Mouse (Mus musculus): ENCODE results near the gene Trim69. TPM values are rescaled to one million over a fixed set of nuclear protein-coding genes. Genes with fewer than 3 reads are reported as not detected.

The Trim69 gene
- polyA plus RNA-seq, 1 experiment: 0.12 TPM

DNA sequence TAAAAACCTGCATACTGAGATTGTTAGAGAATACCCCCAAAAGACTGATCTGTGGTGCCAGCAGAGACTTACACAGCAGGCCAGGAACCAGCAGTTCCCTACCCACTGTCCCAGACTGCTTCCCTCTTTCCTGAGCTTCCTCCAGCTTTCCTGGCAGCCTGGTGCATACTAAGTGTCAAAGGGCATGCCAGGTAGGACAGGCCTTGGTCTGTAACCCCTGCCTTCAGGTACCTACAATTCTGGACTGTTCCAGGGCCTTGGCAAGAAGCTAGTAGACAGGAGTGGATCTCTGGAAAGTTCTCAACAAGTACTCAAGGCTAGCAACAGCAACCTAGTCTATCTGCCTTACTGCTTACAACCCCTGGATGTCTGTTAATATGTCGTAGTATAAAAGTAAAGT lies 9.3 kb upstream of the Trim69 start:
- no peak for DNase-seq (ENCODE audit: low read depth, low spot score)
- 95% methylated on average over 1 of the region's 1 CpGs for WGBS

DNA sequence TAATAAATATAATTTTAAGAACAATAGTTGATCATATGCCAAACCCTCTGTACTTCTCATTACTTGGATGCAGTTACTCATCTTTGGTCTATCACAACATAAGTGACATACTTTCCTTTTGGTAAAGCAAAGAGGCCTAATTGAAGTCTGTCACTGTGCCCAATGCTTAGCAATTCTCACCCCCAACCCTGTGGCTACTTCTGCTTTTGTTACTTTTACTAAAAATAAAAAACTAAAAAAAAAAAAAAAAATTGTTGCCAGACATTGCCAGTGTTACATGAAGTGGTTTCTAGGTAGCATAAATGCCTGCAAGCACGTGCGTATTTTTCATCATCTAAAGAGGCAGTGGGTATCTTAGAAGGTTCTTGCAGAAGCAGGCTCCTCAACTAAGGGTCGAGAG lies 7.7 kb upstream of the Trim69 start:
- WGBS: 88% methylated on average over 3 of the region's 3 CpGs
- no peak for DNase-seq (ENCODE audit: low read depth, low spot score)

DNA sequence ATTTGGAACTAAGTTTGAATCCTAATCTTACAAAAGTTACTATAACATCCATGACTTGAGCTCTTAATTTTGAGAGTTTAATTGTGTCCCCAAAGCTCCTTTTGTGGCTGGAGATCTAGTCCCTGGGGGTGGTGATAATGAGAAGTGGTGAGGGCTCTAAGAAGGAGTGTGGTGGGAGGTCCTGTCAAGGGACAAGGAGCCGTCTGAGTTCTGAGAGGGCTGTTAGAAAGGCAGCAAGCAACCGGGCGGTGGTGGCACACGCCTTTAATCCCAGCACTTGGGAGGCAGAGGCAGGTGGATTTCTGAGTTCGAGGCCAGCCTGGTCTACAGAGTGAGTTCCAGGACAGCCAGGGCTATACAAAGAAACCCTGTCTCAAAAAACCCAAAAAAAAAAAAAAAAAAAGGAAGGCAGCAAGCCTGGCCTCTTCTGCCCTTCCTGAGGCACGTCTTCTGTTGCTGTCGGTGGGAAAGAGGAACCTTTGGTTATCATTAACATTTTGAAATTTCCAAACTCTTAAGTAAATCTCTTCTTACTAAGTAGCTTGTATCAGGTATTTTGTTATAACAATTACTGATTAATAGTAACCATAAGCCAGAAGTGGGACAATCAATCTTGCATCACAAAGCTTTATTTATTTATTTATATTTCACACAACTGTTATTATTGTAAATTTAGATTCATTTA lies 6.7 kb upstream of the Trim69 start:
- 94% methylated on average over 7 of the region's 7 CpGs for WGBS
- DNase-seq (ENCODE audit: low read depth, low spot score): no peak

DNA sequence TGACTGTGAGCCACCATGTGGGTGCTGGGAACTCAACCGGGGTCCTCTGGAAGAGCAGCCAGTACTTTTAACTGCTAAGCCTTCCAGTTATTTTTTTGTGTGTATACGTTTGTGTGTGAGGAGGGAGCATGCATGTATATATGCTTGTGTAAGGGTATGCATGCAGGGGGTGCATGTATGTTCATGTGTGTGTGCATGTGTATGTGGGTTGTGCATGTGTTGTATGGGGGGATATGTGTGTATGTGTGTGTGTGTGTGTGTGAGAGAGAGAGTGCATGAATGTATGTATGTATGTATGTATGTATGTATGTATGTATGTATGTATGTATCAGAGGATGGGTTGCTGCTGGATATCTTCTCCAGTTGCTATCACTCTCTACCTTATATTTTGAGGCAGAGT lies 6.0 kb upstream of the Trim69 start:
- WGBS: 95% methylated on average over 2 of the region's 2 CpGs
- DNase-seq (ENCODE audit: low read depth, low spot score): no peak

DNA sequence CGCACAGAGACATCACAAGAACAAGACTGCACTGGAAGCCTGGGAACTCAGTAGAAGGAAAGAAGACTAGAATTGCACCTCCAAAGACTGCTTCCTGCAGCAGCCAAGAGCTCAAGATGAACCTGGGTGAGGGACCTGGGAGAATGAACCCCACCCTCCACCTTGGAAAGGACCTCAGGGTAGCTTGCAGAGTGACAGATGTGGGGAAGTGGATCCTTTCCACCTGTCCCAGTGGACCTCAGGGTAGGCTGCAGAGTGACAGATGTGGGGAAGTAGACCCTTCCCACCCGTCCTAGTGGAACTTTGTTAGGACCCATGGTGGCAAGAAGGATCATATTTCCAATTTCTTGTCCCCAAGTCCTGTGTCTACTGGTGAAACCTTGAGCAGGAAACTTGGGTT lies 5.2 kb upstream of the Trim69 start:
- no peak for DNase-seq (ENCODE audit: low read depth, low spot score)
- 94% methylated on average over 2 of the region's 2 CpGs for WGBS

DNA sequence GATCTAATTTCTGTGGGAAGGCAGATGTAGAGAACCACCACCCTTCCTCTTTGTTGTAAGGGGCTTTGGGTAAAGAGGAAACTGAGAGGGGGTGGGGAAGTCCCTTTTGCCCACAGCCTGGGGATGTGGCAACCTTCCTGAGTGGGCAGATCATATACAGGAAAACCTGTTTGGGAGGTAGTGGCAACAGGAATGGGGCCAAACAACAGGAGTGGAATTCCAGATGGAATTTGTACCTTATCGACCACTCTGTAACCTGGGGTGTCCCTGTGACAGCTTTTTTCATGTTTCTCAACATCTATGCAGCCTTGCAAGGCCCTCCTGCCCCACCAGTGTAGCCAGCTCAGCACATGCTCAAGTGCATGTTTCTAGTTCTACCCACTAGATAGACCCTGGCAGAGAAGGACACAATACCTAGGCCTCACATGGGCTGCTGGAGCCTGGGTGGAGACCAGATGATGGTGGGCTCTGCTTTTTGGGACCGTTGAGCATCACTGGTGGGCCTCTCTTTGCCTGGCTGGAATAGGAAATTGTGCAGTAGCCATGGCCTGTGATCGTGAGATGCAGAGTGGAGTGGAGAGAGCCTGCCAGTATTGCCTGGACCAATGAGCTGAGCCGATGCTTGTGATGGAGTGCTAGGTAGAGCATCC lies 4.3 kb upstream of the Trim69 start:
- no peak for DNase-seq (ENCODE audit: low read depth, low spot score)
- 77% methylated on average over 4 of the region's 4 CpGs for WGBS

DNA sequence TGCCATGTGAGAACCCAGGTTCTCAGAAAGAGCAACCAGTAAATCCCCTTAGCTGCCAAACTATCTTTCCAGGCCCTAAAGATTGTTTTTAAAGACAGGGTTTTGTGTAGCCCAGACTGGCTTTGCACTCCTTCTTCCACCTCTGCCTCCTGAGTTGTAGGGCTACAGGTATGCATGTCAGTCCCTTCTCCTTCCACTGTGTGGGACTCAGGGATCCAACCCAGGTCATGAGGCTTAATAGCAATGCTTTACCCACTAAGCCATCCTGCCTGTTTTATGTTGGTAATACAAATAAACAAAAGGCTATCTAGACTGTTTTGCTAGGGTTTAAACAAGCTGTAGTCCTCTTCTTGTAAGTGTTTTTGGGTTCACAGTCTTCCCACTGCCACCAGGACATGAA lies 2.9 kb upstream of the Trim69 start:
- no peak for DNase-seq (ENCODE audit: low read depth, low spot score)

DNA sequence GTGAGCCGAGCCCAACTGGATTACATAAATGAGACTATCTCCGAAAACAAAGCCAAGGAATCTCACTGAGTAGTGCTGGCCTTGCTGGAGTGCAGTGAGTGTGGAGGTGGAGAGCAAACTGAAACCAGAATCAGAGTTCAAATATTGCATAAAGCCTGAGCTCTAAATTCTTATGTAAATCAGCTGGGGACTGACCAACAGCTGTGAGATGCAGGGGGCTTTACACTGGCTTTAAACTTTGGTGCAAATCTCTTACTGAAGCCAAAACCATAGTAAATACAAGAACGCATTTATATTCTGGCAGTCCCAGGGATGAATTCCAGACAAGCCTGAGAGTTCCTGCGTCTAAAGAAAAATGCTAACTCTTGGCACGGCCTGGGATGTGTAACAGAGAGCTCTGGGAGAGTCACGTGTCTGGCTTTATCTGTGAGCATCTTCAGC lies 2.1 kb upstream of the Trim69 start:
- 63% methylated on average over 6 of the region's 6 CpGs for WGBS
- DNase-seq (ENCODE audit: low read depth, low spot score): no peak

DNA sequence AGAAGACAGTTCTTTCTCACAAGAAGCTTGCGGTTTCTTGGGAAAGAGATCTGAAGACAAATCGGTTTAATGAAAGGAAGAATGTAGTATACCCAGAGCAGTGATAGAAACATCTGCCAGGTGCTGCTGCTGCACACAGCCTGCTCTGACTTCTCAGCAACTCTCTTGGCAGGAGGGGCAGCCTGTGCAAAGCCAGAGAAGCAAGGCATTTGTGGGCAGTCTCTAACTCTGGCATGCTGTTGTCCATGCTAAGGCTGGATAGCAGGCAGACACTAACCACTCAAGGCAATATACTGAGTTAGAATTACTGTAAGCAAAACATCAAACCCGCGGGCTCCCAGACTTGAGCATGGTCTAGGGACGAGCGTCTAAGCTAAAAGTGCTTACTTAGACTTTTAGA lies 833 bp upstream of the Trim69 start:
- WGBS: 77% methylated on average over 6 of the region's 6 CpGs
- DNase-seq (ENCODE audit: low read depth, low spot score): no peak

DNA sequence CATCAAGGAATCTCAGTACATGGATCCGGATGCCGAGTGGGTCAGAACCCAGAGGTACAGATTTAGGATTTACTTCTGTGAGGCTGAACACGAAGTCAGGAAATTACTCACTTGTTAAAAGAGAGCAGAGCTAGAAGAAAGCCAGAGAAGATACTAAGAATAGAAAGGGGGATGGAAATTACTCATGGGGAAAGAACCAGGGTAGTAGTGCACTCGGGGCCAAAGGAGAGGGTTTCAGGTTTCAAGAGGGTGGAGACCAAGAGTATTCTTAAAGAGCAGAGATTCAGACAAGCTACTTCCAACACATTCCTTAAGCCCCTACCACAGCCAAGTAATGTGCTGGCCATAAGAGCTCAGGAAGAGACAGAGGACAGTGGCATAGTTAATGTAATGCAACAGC lies 1.0 kb downstream of the Trim69 start:
- WGBS: 53% methylated on average over 4 of the region's 4 CpGs
- no peak for DNase-seq (ENCODE audit: low read depth, low spot score)

DNA sequence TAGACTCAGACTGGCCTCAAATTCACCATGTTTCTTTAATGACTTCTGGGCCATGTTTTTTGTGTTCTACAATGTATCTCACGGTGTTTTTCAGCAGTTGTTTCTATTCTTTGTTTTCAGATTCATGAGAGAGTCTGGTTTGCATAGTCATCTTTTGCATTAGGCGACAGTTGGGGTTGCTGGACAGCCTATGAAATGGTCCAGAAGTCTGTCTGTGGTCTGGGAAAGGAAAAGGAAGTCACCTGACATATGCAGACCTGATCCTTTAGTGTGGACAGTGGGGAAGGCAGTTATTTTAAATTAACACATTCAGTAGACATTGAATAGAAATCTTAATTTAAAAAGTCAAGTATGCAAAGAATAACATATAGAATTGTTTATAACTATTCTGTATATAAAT lies 2.0 kb downstream of the Trim69 start:
- no peak for DNase-seq (ENCODE audit: low read depth, low spot score)
- WGBS: 88% methylated on average over 2 of the region's 2 CpGs

DNA sequence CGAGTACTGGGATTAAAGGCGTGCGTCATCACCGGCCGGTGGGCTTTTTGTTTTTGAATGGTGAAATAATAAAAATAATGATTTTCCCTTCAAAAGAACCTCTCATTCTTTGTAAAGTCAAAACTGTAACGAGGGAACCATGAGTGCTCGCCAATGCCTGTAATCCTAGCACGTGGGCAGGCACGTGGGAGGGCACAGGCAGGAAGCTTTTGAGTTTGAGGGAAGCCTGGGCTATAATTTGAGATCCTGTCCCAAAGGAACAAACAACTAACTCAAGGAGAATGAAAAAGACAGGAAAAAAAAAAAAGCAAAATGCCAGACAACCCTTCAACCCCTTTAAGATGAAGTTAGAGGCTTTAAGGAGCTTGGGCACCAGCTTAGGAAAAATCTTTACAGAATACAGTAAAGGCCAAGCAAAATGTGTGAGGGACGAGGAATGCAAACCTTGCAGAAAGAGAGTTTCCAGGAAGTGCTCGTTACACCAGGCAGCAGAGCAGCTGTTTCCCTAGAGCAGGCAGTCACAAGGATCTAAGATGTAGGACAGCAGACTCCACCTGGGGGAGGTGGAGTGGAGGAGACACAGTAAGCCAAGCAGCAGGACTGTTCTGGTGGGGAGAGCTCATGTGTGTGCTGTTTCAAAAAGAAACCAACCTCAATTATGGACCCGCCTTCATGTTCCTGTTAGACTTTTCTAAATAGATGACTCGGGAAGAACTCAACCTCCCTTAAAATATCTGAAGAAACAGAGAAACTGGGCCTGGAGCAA lies 3.1 kb downstream of the Trim69 start:
- no peak for DNase-seq (ENCODE audit: low read depth, low spot score)
- 65% methylated on average over 13 of the region's 13 CpGs for WGBS

DNA sequence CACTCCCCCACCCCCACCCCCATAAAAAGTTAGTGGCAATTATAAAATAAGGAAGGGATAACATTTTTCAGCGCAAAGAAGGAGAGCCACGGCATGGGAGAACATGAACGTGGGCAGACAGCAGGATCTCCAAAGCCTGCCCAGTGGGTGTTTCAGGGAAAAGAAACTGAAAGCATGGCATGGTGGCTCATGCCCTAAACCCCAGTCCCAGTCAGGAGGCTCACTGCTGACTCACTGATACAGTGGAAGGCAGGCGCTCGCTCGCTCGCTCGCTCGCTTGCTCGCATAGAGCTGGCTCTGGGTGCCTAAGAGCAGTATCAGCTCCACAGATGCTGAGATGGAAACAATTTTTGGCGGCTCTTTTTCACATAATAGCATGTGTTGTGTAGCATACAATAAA lies 3.8 kb downstream of the Trim69 start:
- DNase-seq (ENCODE audit: low read depth, low spot score): no peak
- 42% methylated on average over 11 of the region's 11 CpGs for WGBS

DNA sequence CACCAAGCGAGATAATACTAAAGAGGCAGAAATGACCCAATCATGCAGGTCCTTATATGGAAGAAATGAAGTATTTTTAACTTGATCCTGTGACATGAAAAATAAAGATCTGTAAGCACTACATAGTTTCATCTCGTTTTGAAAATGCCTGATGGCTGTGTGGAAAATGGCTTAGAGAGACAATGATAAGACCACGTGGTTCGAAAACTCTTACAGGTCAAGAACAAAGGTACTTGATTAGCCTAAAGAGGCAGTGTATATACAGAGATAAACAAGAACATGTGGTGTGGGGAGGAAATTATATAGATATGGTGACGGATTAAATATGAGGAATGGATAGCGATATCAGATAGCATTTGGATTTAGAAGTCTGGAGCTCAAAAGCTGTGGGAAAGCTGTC lies 10.8 kb downstream of the Trim69 start:
- WGBS: 86% methylated on average over 6 of the region's 6 CpGs
- no peak for DNase-seq (ENCODE audit: low read depth, low spot score)

DNA sequence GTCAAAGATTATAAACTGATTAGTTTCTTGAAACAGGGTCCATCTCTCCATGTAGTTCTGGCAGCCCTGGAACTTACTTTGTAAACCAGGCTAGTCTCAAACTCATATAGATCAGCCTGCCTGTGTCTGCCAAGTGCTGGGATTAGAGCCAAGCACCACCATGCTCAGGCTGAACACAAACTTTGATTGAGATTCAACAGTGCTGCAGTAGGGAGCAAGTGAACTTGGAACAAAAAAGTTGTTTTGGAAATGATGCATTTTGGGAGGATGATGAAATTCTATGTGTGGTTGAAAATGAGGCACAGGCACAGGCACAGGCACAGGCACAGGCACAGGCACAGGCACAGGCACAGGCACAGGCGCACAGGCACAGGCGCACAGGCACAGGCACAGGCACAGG lies 11.7 kb downstream of the Trim69 start:
- WGBS: 90% methylated on average over 2 of the region's 2 CpGs
- DNase-seq (ENCODE audit: low read depth, low spot score): no peak

DNA sequence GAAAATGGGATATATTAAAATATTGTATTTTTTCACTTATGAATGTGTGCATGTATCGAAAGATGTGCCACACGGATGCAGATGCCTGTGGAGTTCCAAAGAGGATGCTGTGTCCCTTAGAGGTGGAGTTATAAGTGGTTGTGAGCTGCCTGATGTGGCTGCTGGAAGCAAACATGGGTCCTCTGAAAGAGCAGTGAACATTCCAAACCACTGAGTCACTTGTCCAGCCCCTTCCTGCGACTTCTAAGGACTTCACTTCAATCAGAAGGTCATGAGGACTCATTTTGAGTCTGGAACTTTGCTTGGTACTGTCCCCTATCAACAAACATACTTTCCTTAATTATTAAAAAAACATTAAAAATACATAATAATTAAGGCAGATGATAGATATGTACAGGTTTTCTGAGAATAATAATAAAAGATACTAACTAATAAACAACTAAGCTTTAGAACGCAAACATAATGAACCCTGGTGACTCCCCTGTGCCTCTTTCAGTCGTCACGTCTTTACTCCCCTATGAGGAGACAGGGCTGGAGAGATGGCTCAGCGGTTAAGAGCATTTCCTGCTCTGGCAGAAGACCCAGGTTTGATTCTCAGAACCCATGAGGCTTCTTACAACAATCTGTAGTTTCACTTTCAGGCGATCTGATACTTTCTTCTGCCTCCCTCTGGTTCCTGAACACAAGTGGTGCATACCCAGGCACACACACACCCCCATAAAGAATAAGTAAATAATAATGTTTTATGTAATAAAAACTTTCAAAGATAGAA lies 19.7 kb downstream of the Trim69 start:
- no peak for DNase-seq (ENCODE audit: low read depth, low spot score)
- WGBS: 68% methylated on average over 8 of the region's 8 CpGs

DNA sequence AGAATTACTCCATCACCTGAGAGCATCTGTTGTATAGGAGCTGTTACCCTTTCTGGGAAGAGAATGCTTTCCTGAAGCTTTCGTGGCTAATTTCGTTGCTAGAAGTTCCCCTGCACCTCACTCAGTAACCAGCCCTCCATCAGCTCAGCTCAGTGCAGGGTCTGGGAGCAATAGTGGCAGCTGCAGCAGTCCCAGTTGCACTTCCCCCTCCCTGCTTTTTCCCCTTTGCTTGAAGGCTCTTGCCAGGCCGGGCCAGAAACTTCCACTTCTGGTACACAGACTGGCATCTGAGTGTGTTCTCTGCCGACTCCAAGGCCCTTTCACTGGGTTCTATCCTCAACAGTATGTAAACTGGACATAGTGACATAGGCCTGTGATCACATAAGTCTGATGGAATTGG lies 24.6 kb downstream of the Trim69 start:
- 84% methylated on average over 4 of the region's 4 CpGs for WGBS
- DNase-seq (ENCODE audit: low read depth, low spot score): no peak

DNA sequence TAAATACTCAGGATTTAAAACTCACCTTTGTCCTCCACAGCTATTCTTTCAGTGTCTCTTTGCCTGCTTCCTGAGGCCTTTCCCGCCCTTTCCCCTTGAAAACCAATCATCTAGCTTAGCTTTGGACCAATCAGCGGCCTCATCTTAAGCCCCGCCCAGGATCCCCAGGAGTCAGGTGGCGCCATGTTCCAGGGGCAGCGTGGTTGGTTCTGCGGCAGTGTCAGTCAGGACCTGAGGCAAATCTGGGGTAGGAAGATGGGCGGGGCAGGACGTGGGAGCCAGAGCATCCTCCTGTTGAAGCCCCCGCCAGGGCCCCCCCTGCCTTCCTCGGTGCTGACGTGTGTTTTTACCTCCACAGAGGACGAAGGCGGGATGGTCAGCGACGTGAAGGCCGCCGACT lies 25.6 kb downstream of the Trim69 start, which contains the start of the genes Patl2 and Terb2:
Gene Patl2, minus strand, starts transcription at position 84 of the 400 bp plus-strand sequence.
Gene Terb2, plus strand, starts transcription at position 167 of the 400 bp plus-strand sequence.
- no peak for DNase-seq (ENCODE audit: low read depth, low spot score)
- WGBS: 84% methylated on average over 17 of the region's 17 CpGs

DNA sequence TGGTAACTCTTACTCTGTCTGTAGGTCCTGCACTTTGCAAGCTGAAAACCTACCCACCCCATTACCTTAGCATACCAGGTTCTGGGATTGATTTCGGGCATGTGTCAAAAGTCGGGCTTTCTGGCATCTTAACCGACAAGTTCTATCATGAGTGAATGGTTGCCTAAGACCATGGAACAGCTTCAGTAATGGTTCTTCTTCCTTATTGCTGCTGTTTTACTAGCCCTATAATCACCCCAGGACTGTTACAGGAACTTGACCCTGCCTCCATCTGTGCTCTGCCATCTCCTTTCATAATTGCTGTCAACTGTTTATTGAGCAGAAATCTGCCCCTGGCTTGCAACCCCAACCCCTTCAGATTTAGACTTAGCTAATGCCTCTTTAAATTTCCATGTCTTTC lies 26.3 kb downstream of the Trim69 start:
- WGBS: 47% methylated on average over 3 of the region's 3 CpGs

DNA sequence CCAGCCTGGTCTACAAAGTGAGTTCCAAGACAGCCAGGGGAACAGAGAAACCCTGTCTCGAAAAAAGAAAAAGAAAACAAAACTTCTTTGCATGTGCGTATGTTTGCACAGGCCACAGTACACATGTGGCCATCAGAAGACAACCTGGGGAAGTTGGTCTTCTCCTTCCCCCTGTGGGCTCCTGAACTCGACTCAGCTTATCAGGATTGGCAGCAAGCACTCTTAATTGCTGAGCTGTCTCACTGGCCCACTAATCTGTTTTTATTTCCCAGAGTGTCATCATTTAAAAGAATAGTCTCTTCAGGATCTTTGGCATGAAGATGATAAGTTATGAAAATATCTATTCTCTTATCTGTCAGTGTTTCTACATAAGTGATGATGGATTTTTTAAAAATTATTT lies 31.3 kb downstream of the Trim69 start:
- no peak for DNase-seq (ENCODE audit: low read depth, low spot score)
- 79% methylated on average over 3 of the region's 3 CpGs for WGBS

More for the DNA sequence above, 26.3 kb downstream of the Trim69 start:
- DNase-seq (ENCODE audit: low read depth, low spot score): peak; percentile 67
